Mouse (Mus musculus) megakaryocyte, embryonic 14.5 days (primary cell): ENCODE data around the gene Ripor3.

Experiments
- FLI1 ChIP-seq: IDR thresholded peaks from 2 replicates; pipeline ENCODE4 v1.6.1; 2012; ENCODE audit warnings: low read length, inconsistent platforms, mixed read lengths
- GATA1 ChIP-seq: IDR thresholded peaks from 3 replicates; pipeline ENCODE4 v1.6.1; 2012; ENCODE audit warnings: mixed read lengths, low read length, inconsistent platforms, borderline replicate concordance

GRCm38 (mm10) chr2:168023763-168024402 is 13.5 kb upstream of the Ripor3 start:
- TF ChIP-seq GATA1 (no peak), FLI1 (no peak)
